Mouse (Mus musculus): ENCODE measurements around the gene Plaa. TPM values are rescaled to one million over a fixed set of nuclear protein-coding genes. Genes with fewer than 3 reads are reported as not detected.
A peak's percentile ranks its signal among the peaks of the same experiment; 100 is the strongest.

The Plaa gene
- polyA plus RNA-seq, 1 experiment, result 29.6 TPM

GRCm38 (mm10) chr4:94561954-94562648 lies 40.9 kb downstream of the Plaa start:
- 74% methylated on average over 7 of the region's 7 CpGs for WGBS
- TF ChIP-seq POLR2A (IDR thresholded peaks at IDR 0.05; ENCODE audit: borderline replicate concordance, control insufficient read depth, low read depth, low read length) (no peak), CTCF (IDR thresholded peaks at IDR 0.05; ENCODE audit: control insufficient read depth, insufficient read depth, low read length) (no peak)
- Histone ChIP-seq H3K4me3 (replicated peaks; ENCODE audit: control insufficient read depth, low read depth, low read length) (no peak overlapping the region), H3K4me1 (ENCODE audit: control insufficient read depth, insufficient read depth, low read length) (no peaks in the 10 kb centered on the region), H3K27ac (ENCODE audit: control insufficient read depth, insufficient read depth, low read depth, low read length, poor library complexity) (no peak overlapping the region)

- Histone ChIP-seq H3K4me3 (replicated peaks; ENCODE audit: control insufficient read depth, low read depth, low read length) (no peak overlapping the region), H3K4me1 (ENCODE audit: control insufficient read depth, insufficient read depth, low read length) (no peaks in the 10 kb centered on the region), H3K27ac (ENCODE audit: control insufficient read depth, insufficient read depth, low read depth, low read length, poor library complexity) (no peak overlapping the region)
- WGBS, result 74% methylated on average over 1 of the region's 1 CpGs
- no peak for TF ChIP-seq CTCF (IDR thresholded peaks at IDR 0.05; ENCODE audit: control insufficient read depth, insufficient read depth, low read length)
- TF ChIP-seq POLR2A (IDR thresholded peaks at IDR 0.05; ENCODE audit: borderline replicate concordance, control insufficient read depth, low read depth, low read length), result no peak
These were observed 42.7 kb downstream of the Plaa start for GRCm38 (mm10) chr4:94560316-94560715.

DNA sequence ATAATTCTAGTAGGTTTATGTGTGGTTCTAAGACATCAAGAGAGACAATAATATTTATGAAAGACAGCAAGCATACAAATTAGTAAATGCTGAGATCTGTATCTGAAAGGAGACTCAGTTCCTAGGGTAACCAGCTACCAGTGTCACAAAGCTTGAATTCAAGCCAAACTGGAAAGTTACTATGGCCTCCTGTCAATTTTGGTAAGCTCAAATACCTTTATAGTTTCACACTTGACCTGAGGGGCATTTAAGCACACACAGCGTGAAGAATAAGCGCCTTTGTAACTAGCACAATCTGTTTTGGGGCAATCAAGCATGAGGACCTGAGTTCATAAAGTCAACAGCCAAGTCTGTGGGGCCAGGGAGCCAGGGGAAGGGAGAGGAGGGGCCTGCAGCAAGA lies 43.8 kb downstream of the Plaa start:
- H3K4me3 ChIP-seq (replicated peaks; ENCODE audit: control insufficient read depth, low read depth, low read length), result no peak overlapping the region
- peaks cover 1% of the 10 kb centered on the region; the same call in 1 of the 2 replicates for H3K4me1 ChIP-seq (ENCODE audit: control insufficient read depth, insufficient read depth, low read length)
- H3K27ac ChIP-seq (ENCODE audit: control insufficient read depth, insufficient read depth, low read depth, low read length, poor library complexity), result no peak overlapping the region
- 77% methylated on average over 2 of the region's 2 CpGs for WGBS
- TF ChIP-seq CTCF (IDR thresholded peaks at IDR 0.05; ENCODE audit: control insufficient read depth, insufficient read depth, low read length), result no peak
- no peak for TF ChIP-seq POLR2A (IDR thresholded peaks at IDR 0.05; ENCODE audit: borderline replicate concordance, control insufficient read depth, low read depth, low read length)

DNA sequence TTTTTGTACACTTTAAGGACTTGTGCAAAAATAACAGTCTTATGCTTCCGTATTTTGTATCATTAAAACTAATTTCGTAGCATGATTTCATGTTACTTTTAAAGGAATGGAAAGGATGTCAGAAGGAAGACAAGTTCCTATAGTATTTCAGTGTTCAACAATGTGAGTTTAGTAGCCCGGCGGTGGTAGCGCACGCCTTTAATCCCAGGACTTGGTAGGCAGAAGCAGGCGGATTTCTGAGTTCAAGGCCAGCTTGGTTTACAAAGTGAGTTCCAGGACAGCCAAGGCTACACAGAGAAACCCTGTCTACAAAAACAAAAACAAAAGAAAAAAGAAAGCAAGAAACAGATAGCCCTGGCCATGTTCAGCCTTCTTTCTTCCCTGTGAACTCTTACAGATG lies 45.9 kb downstream of the Plaa start:
- H3K27ac ChIP-seq (ENCODE audit: control insufficient read depth, insufficient read depth, low read depth, low read length, poor library complexity), result no peak overlapping the region
- H3K4me1 ChIP-seq (ENCODE audit: control insufficient read depth, insufficient read depth, low read length), result peaks cover 1% of the 10 kb centered on the region; the same call in 1 of the 2 replicates
- 78% methylated on average over 7 of the region's 7 CpGs for WGBS
- H3K4me3 ChIP-seq (replicated peaks; ENCODE audit: control insufficient read depth, low read depth, low read length), result no peak overlapping the region
- no peak for TF ChIP-seq POLR2A (IDR thresholded peaks at IDR 0.05; ENCODE audit: borderline replicate concordance, control insufficient read depth, low read depth, low read length)
- no peak for TF ChIP-seq CTCF (IDR thresholded peaks at IDR 0.05; ENCODE audit: control insufficient read depth, insufficient read depth, low read length)

DNA sequence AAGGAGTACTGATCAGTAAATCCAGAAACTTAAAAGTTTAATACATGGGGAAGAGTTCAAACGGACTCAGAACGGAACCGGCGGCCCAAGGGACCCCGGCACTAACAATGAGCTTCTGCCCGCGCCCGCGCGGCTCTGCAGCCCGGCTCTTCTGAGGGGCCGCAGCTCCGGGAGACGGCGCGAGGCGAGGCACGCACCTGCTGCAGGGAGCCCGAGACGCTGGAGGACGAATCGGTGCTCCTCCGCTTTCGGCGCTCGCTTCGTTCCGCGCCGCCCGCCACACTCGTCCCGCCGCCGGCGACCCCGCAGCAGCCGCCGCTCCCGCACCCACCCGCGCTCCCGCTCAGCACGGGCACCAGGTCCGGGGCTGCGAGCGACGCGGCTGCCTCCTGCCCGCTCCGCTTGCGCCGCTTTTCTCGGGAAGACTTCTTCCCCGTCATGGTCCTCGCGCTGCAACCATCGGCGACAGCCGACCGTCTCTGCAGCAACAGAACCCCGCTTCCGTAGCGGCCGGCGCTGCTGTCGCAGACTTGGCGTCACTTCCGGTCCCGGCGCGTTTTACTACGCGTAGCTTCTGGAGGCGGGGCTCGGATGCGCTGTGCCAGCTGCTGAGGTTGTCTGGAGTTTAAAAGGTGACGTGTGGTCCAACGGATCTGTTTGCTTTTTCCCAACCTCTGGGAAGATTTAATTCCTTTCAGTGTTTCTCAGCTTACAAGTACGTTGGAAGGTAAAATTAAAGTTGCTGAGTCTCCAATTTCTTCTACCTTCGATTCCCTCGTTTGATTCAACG lies 46.6 kb downstream of the Plaa start, which contains the start of the genes Gm10306 and Caap1:
Gene Gm10306, plus strand, starts transcription at position 282 of the 790 bp plus-strand sequence.
Gene Caap1, minus strand, starts transcription at position 532 of the 790 bp plus-strand sequence.
- TF ChIP-seq POLR2A (IDR thresholded peaks at IDR 0.05; ENCODE audit: borderline replicate concordance, control insufficient read depth, low read depth, low read length), result peak; percentile 84; the same call in 1 of the 2 replicates
- no peak for TF ChIP-seq CTCF (IDR thresholded peaks at IDR 0.05; ENCODE audit: control insufficient read depth, insufficient read depth, low read length)
- Histone ChIP-seq H3K27ac (ENCODE audit: control insufficient read depth, insufficient read depth, low read depth, low read length, poor library complexity) (peak within 1 kb of the TSS; percentile 80), H3K4me1 (ENCODE audit: control insufficient read depth, insufficient read depth, low read length) (peaks cover 1% of the 10 kb centered on the region; the same call in 1 of the 2 replicates), H3K4me3 (replicated peaks; ENCODE audit: control insufficient read depth, low read depth, low read length) (peak within 1 kb of the TSS; percentile 82)
- under 1% methylated on average over 83 of the region's 83 CpGs for WGBS

GRCm38 (mm10) chr4:94554955-94555494 lies 48.0 kb downstream of the Plaa start:
- TF ChIP-seq CTCF (IDR thresholded peaks at IDR 0.05; ENCODE audit: control insufficient read depth, insufficient read depth, low read length), result no peak
- WGBS, result 71% methylated on average over 5 of the region's 5 CpGs
- Histone ChIP-seq H3K4me1 (ENCODE audit: control insufficient read depth, insufficient read depth, low read length) (peaks cover 1% of the 10 kb centered on the region; the same call in 1 of the 2 replicates), H3K4me3 (replicated peaks; ENCODE audit: control insufficient read depth, low read depth, low read length) (no peak overlapping the region), H3K27ac (ENCODE audit: control insufficient read depth, insufficient read depth, low read depth, low read length, poor library complexity) (no peak overlapping the region)

GRCm38 (mm10) chr4:94544321-94544720 lies 58.7 kb downstream of the Plaa start:
- no peaks in the 10 kb centered on the region for H3K4me1 ChIP-seq (ENCODE audit: control insufficient read depth, insufficient read depth, low read length)
- no peak overlapping the region for H3K4me3 ChIP-seq (replicated peaks; ENCODE audit: control insufficient read depth, low read depth, low read length)
- 84% methylated on average over 7 of the region's 7 CpGs for WGBS
- TF ChIP-seq POLR2A (IDR thresholded peaks at IDR 0.05; ENCODE audit: borderline replicate concordance, control insufficient read depth, low read depth, low read length), result no peak
- no peak for TF ChIP-seq CTCF (IDR thresholded peaks at IDR 0.05; ENCODE audit: control insufficient read depth, insufficient read depth, low read length)
- no peak overlapping the region for H3K27ac ChIP-seq (ENCODE audit: control insufficient read depth, insufficient read depth, low read depth, low read length, poor library complexity)

DNA sequence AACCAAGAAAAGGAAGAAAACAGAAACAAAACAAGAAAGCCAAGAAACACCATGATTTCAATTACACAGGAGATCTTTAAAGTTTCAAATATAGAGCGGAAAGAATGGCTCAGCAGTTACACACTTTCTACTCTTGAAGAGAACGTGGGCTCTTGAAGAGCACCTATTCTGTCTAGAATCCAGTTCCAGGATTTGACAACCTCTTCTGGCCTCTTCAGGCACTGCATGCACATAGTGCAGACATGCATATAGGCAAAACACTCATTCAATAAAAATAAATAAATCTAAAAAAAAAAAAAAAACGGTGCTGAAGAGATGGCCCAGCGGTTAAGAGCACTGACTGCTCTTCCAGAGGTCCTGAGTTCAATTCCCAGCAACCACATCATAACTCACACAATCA lies 60.0 kb downstream of the Plaa start:
- no peak for TF ChIP-seq CTCF (IDR thresholded peaks at IDR 0.05; ENCODE audit: control insufficient read depth, insufficient read depth, low read length)
- no peak for TF ChIP-seq POLR2A (IDR thresholded peaks at IDR 0.05; ENCODE audit: borderline replicate concordance, control insufficient read depth, low read depth, low read length)
- H3K4me3 ChIP-seq (replicated peaks; ENCODE audit: control insufficient read depth, low read depth, low read length), result no peak overlapping the region
- WGBS, result 91% methylated on average over 4 of the region's 4 CpGs

More for the DNA sequence above, 60.0 kb downstream of the Plaa start:
- Histone ChIP-seq H3K4me1 (ENCODE audit: control insufficient read depth, insufficient read depth, low read length) (no peaks in the 10 kb centered on the region), H3K27ac (ENCODE audit: control insufficient read depth, insufficient read depth, low read depth, low read length, poor library complexity) (no peak overlapping the region)

Data from bone marrow, adult 2 months (tissue).